Mouse (Mus musculus): Measurements from ENCODE around the gene Trpc6. TPM values are rescaled to one million over a fixed set of nuclear protein-coding genes. Genes with fewer than 3 reads are reported as not detected.
A peak's percentile ranks its signal among the peaks of the same experiment; 100 is the strongest.

Trpc6 gene
- polyA plus RNA-seq, 1 experiment from 2014 or later, result 3.2 TPM

GRCm38 (mm10) chr9:8693177-8693576 lies 149.2 kb downstream of the Trpc6 start:
- ATAC-seq, result no peak
- Histone ChIP-seq H3K9ac (no peak overlapping the region), H3K4me2 (replicated peaks) (no peak overlapping the region), H3K36me3 (no peaks in the 10 kb centered on the region), H3K4me1 (replicated peaks) (no peaks in the 10 kb centered on the region), H3K4me3 (replicated peaks) (no peak overlapping the region), H3K27ac (no peak overlapping the region), H3K27me3 (replicated peaks) (no peaks in the 10 kb centered on the region), H3K9me3 (no peaks in the 10 kb centered on the region)
- 81% methylated on average over 2 of the region's 2 CpGs for WGBS

DNA sequence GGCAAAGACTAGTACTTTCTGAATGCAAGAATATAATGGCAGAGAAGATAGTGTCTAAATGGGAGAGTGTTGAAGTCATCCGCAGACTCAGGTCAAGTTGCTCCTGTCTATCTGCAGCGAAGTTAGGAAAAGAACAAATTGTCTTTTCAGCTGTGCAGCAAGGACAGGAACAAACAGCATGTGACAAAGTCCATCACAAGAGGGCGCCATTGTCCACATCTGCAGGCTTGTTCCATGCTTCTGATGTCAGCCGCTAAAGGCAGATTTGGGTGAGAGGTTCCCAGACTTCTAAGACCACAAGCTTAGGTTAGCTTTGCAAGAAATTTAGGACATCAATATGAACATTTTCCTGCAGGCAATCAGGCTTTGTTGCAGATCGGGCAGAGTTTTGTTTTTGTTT lies 156.7 kb downstream of the Trpc6 start:
- H3K27me3 ChIP-seq (replicated peaks), result no peaks in the 10 kb centered on the region
- H3K4me2 ChIP-seq (replicated peaks), result no peak overlapping the region
- H3K4me3 ChIP-seq (replicated peaks), result no peak overlapping the region
- no peak overlapping the region for H3K9ac ChIP-seq
- 30% methylated on average over 5 of the region's 5 CpGs for WGBS
- no peaks in the 10 kb centered on the region for H3K9me3 ChIP-seq
- peak; percentile 70; the same call in 1 of the 2 replicates for ATAC-seq
- H3K27ac ChIP-seq, result no peak overlapping the region
- H3K36me3 ChIP-seq, result no peaks in the 10 kb centered on the region
- no peaks in the 10 kb centered on the region; the same call in 1 of the 2 replicates for H3K4me1 ChIP-seq (replicated peaks)

GRCm38 (mm10) chr9:8703516-8703915 lies 159.6 kb downstream of the Trpc6 start:
- Histone ChIP-seq H3K9ac (no peak overlapping the region), H3K4me3 (replicated peaks) (no peak overlapping the region), H3K4me1 (replicated peaks) (no peaks in the 10 kb centered on the region; the same call in 1 of the 2 replicates), H3K36me3 (no peaks in the 10 kb centered on the region), H3K27me3 (replicated peaks) (no peaks in the 10 kb centered on the region), H3K9me3 (no peaks in the 10 kb centered on the region), H3K4me2 (replicated peaks) (no peak overlapping the region), H3K27ac (no peak overlapping the region)
- 79% methylated on average over 1 of the region's 1 CpGs for WGBS
- peak; percentile 74 for ATAC-seq

DNA sequence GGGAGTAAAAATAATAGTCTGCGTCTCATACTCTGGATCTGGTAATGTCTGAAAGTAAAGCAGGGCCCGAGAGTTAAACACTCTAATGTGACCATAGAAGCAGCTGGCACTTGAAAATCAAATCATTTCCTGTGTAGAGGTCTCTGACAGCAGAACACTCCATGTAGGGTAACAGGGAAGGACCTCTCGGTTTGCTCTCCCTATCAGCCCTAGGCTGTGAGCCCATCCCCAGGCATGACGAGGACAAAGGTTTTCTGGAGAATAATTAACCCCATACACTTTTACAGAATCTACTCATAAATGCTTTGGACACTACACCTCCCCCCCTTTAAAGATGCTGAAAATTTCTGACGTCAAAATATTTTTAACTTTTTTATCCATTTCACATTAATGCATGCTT lies 160.0 kb downstream of the Trpc6 start:
- H3K27me3 ChIP-seq (replicated peaks), result no peaks in the 10 kb centered on the region
- H3K9ac ChIP-seq, result no peak overlapping the region
- H3K36me3 ChIP-seq, result no peaks in the 10 kb centered on the region
- peak; percentile 95 for ATAC-seq
- H3K4me2 ChIP-seq (replicated peaks), result no peak overlapping the region
- 43% methylated on average over 5 of the region's 5 CpGs for WGBS
- no peak overlapping the region for H3K27ac ChIP-seq
- no peaks in the 10 kb centered on the region for H3K9me3 ChIP-seq
- no peaks in the 10 kb centered on the region; the same call in 1 of the 2 replicates for H3K4me1 ChIP-seq (replicated peaks)
- H3K4me3 ChIP-seq (replicated peaks), result no peak overlapping the region

DNA sequence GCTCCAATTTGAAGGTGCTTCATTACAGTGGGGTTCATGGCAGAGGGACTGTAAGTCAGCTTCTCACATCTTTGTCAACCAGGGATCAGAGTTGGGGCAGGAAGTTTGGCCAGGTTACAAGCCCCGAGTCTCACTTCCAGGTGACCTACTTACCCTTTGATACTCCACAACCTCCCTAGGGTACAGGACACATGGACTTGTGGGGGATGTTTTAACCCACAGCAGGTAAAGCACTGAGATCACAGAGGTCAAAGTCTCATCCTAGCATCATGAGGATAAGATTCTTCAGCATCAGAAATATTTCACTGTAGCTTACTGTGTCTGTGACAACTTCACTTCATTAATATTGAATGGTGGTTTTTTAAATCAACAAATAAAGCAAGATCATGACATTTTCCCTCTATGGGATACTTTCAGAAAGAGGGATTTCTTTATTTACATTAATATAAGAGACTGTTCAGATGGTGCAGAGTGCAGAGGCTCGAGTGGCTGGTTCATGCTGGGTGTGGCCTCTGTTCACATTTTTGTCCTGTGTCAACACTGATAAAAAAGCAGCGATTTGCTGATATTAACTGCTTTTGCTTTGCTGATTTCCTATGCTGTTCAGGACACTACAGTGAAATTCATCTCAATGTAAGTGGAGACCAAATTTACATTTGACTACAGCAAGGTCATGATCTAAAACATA lies 166.3 kb downstream of the Trpc6 start:
- Histone ChIP-seq H3K27me3 (replicated peaks) (no peaks in the 10 kb centered on the region), H3K9me3 (no peaks in the 10 kb centered on the region), H3K27ac (no peak overlapping the region), H3K9ac (no peak overlapping the region), H3K4me3 (replicated peaks) (no peak overlapping the region), H3K36me3 (no peaks in the 10 kb centered on the region), H3K4me1 (replicated peaks) (no peaks in the 10 kb centered on the region), H3K4me2 (replicated peaks) (no peak overlapping the region)
- peak; percentile 87 for ATAC-seq
- 33% methylated on average over 3 of the region's 3 CpGs for WGBS

DNA sequence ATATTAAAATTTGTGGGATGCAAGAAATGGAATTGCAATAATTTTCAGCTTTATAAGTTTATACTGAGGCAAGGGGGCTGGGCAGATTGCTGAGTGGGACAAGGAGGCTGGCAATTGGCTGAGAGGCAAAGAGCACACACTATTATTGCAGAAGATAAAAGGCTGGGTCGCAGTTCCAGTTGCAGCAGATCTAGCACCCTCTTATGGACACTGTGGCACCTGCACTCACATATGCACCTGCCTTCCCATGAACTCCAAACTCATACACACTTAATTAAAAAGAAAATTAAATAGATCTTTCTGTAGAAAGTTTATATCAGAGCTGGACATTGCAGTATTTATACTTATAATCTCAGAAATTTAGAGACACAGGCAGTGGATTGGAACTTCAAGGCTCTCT lies 175.1 kb downstream of the Trpc6 start:
- H3K36me3 ChIP-seq, result no peaks in the 10 kb centered on the region
- H3K9me3 ChIP-seq, result no peaks in the 10 kb centered on the region
- no peak for ATAC-seq
- no peak overlapping the region for H3K9ac ChIP-seq
- no peaks in the 10 kb centered on the region for H3K27me3 ChIP-seq (replicated peaks)
- no peaks in the 10 kb centered on the region for H3K4me1 ChIP-seq (replicated peaks)
- no peak overlapping the region for H3K27ac ChIP-seq
- no peak overlapping the region for H3K4me2 ChIP-seq (replicated peaks)
- no peak overlapping the region for H3K4me3 ChIP-seq (replicated peaks)
- 42% methylated on average over 1 of the region's 1 CpGs for WGBS

DNA sequence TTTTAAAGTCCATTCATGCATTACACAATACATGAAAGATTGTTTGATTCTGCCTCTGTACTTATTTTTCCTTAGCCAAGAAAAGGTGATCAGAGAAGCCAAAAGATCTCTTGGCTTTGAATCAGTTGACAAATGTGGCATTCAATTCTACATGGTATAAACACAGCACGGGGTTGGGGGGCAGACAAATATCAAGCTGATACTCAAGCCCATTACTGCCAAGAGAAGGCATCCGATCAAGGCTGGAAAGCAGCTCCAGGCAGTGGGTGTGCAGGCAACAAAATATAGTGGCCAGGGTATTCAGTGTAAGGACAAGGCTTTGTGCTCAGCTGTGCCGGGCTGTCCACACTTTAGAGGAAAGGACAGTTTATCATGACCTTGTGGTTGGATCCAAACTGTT lies 185.1 kb downstream of the Trpc6 start:
- Histone ChIP-seq H3K4me1 (replicated peaks) (no peaks in the 10 kb centered on the region), H3K4me2 (replicated peaks) (no peak overlapping the region), H3K4me3 (replicated peaks) (no peak overlapping the region), H3K9ac (no peak overlapping the region), H3K36me3 (no peaks in the 10 kb centered on the region), H3K27me3 (replicated peaks) (no peaks in the 10 kb centered on the region), H3K27ac (no peak overlapping the region), H3K9me3 (no peaks in the 10 kb centered on the region)
- ATAC-seq, result no peak
- WGBS, result 78% methylated on average over 3 of the region's 3 CpGs
